Mouse (Mus musculus) G1E (cell line): ENCODE measurements at regions not wholly inside any gene's neighbourhood (a gene's known extent, or its start where the extent isn't known, plus 50 kb on each side); places are given as distances from the start of the nearest gene placed in this dataset.

Source experiments
- ATAC-seq: 2 replicates; pipeline ENCODE4 v1.8.0; 2016; ENCODE audit warnings: mild to moderate bottlenecking; ENCODE audit not compliant: insufficient number of reproducible peaks, poor library complexity, low FRiP score, severe bottlenecking; ENCODE audit errors: extremely low read depth
- DNase-seq: peaks from one replicate; pipeline ENCODE4 v3.0.0; 2012; ENCODE audit warnings: low spot score
- H3K27me3 ChIP-seq: 2 replicates; pipeline ENCODE4 v1.6.1; 2012; ENCODE audit warnings: mild to moderate bottlenecking, low read length, inconsistent platforms; ENCODE audit not compliant: insufficient read depth
- H3K36me3 ChIP-seq: replicated peaks from 2 replicates; pipeline ENCODE3; 2012; ENCODE audit warnings: mild to moderate bottlenecking, inconsistent platforms
- H3K4me1 ChIP-seq: 2 replicates; pipeline ENCODE4 v1.6.1; 2012; ENCODE audit warnings: low read depth, low read length, inconsistent platforms, mixed read lengths; ENCODE audit not compliant: insufficient read depth
- H3K4me3 ChIP-seq: 2 replicates; pipeline ENCODE4 v1.5.1; 2012; ENCODE audit warnings: low read depth, mild to moderate bottlenecking, inconsistent platforms, low read length, moderate library complexity, mixed read lengths
- H3K9me3 ChIP-seq: replicated peaks from 2 replicates; pipeline ENCODE4 v1.6.1; 2012; ENCODE audit warnings: inconsistent platforms
- CTCF ChIP-seq: IDR thresholded peaks from 2 replicates; pipeline ENCODE4 v1.5.1; 2012; ENCODE audit warnings: low read depth, low read length, inconsistent platforms, mixed read lengths
- GATA1 ChIP-seq: IDR thresholded peaks from 2 replicates; pipeline ENCODE4 v1.6.1; 2012; ENCODE audit warnings: borderline replicate concordance, low read length, inconsistent platforms, mixed read lengths
- GATA2 ChIP-seq: IDR thresholded peaks from 2 replicates; pipeline ENCODE4 v1.6.1; 2012; ENCODE audit warnings: low read depth, low read length, inconsistent platforms, borderline replicate concordance
- POLR2AphosphoS5 ChIP-seq: IDR thresholded peaks from 2 replicates; pipeline ENCODE4 v1.6.1; 2012; ENCODE audit warnings: low read depth, low read length, inconsistent platforms; ENCODE audit not compliant: insufficient replicate concordance
- TAL1 ChIP-seq: conservative IDR thresholded peaks from 2 replicates; pipeline ENCODE4 v1.6.1; 2012; ENCODE audit warnings: low read depth, low read length, inconsistent platforms, mixed read lengths

- Histone ChIP-seq H3K4me1 (no peaks in the 10 kb centered on the region), H3K9me3 (peaks cover 24% of the 10 kb centered on the region), H3K4me3 (no peak overlapping the region), H3K27me3 (no peaks in the 10 kb centered on the region), H3K36me3 (no peaks in the 10 kb centered on the region)
- TF ChIP-seq GATA2 (no peak), GATA1 (no peak), CTCF (no peak), TAL1 (no peak), POLR2AphosphoS5 (no peak)
- DNase-seq (no peak), ATAC-seq (no peak)
These were observed 58.6 kb upstream of the Tsc22d1 start for GRCm38 (mm10) chr14:76356161-76356560.

- no peak for ATAC-seq
These were observed 54.8 kb upstream of the Tsc22d1 start for GRCm38 (mm10) chr14:76359837-76360410.

DNA sequence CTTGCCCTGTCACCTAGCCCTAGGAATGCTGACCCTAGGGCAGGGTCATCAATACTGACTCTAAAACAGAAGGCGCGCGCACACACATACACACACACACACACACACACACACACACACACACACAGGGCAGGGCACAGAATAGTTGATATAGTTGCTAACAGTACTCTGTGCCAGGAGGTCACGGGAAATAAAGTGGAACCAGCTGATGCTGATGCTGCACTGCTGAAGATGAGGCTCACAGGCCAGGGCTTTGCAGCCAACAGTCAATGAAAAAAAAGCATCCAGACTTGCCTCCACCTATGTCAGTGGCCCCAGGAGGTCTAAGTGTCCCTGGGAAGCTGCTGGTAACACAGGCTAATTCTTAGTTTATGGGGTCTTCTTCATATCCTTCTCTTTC is 50.7 kb upstream of the Tsc22d1 start:
- H3K9me3 ChIP-seq, result peaks cover 17% of the 10 kb centered on the region
- DNase-seq, result no peak

More at GRCm38 (mm10) chr14:76359837-76360410, 54.8 kb upstream of the Tsc22d1 start:
- peaks cover 15% of the 10 kb centered on the region; the same call in 1 of the 2 replicates for H3K9me3 ChIP-seq
- H3K4me3 ChIP-seq, result no peak overlapping the region
- H3K27me3 ChIP-seq, result no peaks in the 10 kb centered on the region
- TF ChIP-seq GATA1 (no peak), POLR2AphosphoS5 (no peak), TAL1 (no peak), CTCF (no peak), GATA2 (no peak)
- DNase-seq, result no peak
- no peaks in the 10 kb centered on the region for H3K4me1 ChIP-seq
- no peaks in the 10 kb centered on the region for H3K36me3 ChIP-seq

More for the DNA sequence above, 50.7 kb upstream of the Tsc22d1 start:
- ATAC-seq, result no peak
- Histone ChIP-seq H3K4me3 (no peak overlapping the region), H3K36me3 (no peaks in the 10 kb centered on the region), H3K27me3 (no peaks in the 10 kb centered on the region; the same call in 1 of the 2 replicates), H3K4me1 (no peaks in the 10 kb centered on the region)
- TF ChIP-seq CTCF (no peak), POLR2AphosphoS5 (no peak), TAL1 (no peak), GATA2 (no peak)
